Mouse (Mus musculus) A20 (cell line): Measurements from ENCODE around the gene Leng1.
A peak's percentile ranks its signal among the peaks of the same experiment; 100 is the strongest.
"Not testable (repeated sequence)": the region's sequence is repeated elsewhere in the genome, so short reads cannot be mapped to it uniquely, and the experiment has no call there.

ENCODE experiments used
- DNase-seq: peaks from one replicate; pipeline ENCODE4 v3.0.0-alpha.2; 2011; ENCODE audit warnings: low read depth, low spot score

The Leng1 gene

GRCm38 (mm10) chr7:3665215-3666114 is at the start of gene Leng1:
Leng1 (minus strand) TSS chr7:3665840.
- peak; percentile 97 for DNase-seq

- peak; percentile 33 for DNase-seq
Observed at GRCm38 (mm10) chr7:3715249-3715648, 49.6 kb upstream of the Leng1 start.

GRCm38 (mm10) chr7:3712264-3712942 is 46.8 kb upstream of the Leng1 start:
- DNase-seq = no peak

- DNase-seq = peak; percentile 52
Observed at GRCm38 (mm10) chr7:3709000-3709399, 43.4 kb upstream of the Leng1 start.

GRCm38 (mm10) chr7:3708447-3708980 is 42.9 kb upstream of the Leng1 start:
- peak; percentile 36 for DNase-seq

GRCm38 (mm10) chr7:3707568-3708413 is 42.2 kb upstream of the Leng1 start:
- DNase-seq = peak; percentile 40

- peak; percentile 53 for DNase-seq
Observed at GRCm38 (mm10) chr7:3707027-3707426, 41.4 kb upstream of the Leng1 start.

GRCm38 (mm10) chr7:3706343-3706934 is 40.8 kb upstream of the Leng1 start:
- DNase-seq = no peak

GRCm38 (mm10) chr7:3705911-3706310 is 40.3 kb upstream of the Leng1 start:
- no peak for DNase-seq

GRCm38 (mm10) chr7:3705461-3705860 is 39.8 kb upstream of the Leng1 start:
- not testable (repeated sequence) for DNase-seq

GRCm38 (mm10) chr7:3704475-3704874 is 38.8 kb upstream of the Leng1 start:
- DNase-seq = no peak

GRCm38 (mm10) chr7:3703879-3704441 is 38.3 kb upstream of the Leng1 start, which contains the start of gene Rps9:
Rps9 (plus strand) TSS chr7:3703993.
- peak; percentile 96 for DNase-seq

GRCm38 (mm10) chr7:3703148-3703878 is 37.7 kb upstream of the Leng1 start:
- peak; percentile 49 for DNase-seq

- DNase-seq = no peak
Observed at GRCm38 (mm10) chr7:3698471-3698870, 32.8 kb upstream of the Leng1 start.

GRCm38 (mm10) chr7:3694949-3695305 is 29.3 kb upstream of the Leng1 start:
- DNase-seq = not testable (repeated sequence)

GRCm38 (mm10) chr7:3694076-3694948 is 28.7 kb upstream of the Leng1 start:
- DNase-seq = peak; percentile 95

GRCm38 (mm10) chr7:3693809-3694075 is 28.1 kb upstream of the Leng1 start:
- no peak for DNase-seq

GRCm38 (mm10) chr7:3692987-3693808 is 27.6 kb upstream of the Leng1 start, which contains the start of gene Mboat7:
Mboat7 (minus strand) TSS chr7:3693523.
- peak; percentile 99 for DNase-seq
